Mouse (Mus musculus): Measurements from ENCODE around the gene Slc45a2.

Gene Slc45a2

GRCm38 (mm10) chr15:11066299-11066698 lies 65.8 kb downstream of the Slc45a2 start:
- DNase-seq (ENCODE audit: low read depth): no peak

GRCm38 (mm10) chr15:11067891-11068290 lies 67.4 kb downstream of the Slc45a2 start:
- no peak for DNase-seq (ENCODE audit: low read depth)

- DNase-seq (ENCODE audit: low read depth): no peak
These were observed 75.3 kb downstream of the Slc45a2 start for GRCm38 (mm10) chr15:11075726-11076361.
